Mouse (Mus musculus) liver (tissue): ENCODE measurements around the gene Zdhhc20.
"Not testable (repeated sequence)": the region's sequence is repeated elsewhere in the genome, so short reads cannot be mapped to it uniquely, and the experiment has no call there.

Source experiments
- DNase-seq: peaks from one replicate; pipeline ENCODE4 v3.0.0-alpha.2; 2020; ENCODE audit warnings: mixed read lengths

Zdhhc20 gene

GRCm38 (mm10) chr14:57889541-57890010 is 500 bp downstream of the Zdhhc20 start:
- peak; percentile 25 for DNase-seq

GRCm38 (mm10) chr14:57887171-57887570 is 2.9 kb downstream of the Zdhhc20 start:
- no peak for DNase-seq

GRCm38 (mm10) chr14:57886032-57886431 is 4.0 kb downstream of the Zdhhc20 start:
- no peak for DNase-seq

GRCm38 (mm10) chr14:57883341-57883740 is 6.7 kb downstream of the Zdhhc20 start:
- DNase-seq: no peak

GRCm38 (mm10) chr14:57882720-57883119 is 7.4 kb downstream of the Zdhhc20 start:
- no peak for DNase-seq

GRCm38 (mm10) chr14:57881793-57882192 is 8.3 kb downstream of the Zdhhc20 start:
- peak; percentile 14 for DNase-seq

GRCm38 (mm10) chr14:57881074-57881473 is 9.0 kb downstream of the Zdhhc20 start:
- DNase-seq: no peak

- DNase-seq: no peak
These were observed 12.2 kb downstream of the Zdhhc20 start for GRCm38 (mm10) chr14:57877921-57878320.

- DNase-seq: no peak
These were observed 23.3 kb downstream of the Zdhhc20 start for GRCm38 (mm10) chr14:57866676-57867276.

- no peak for DNase-seq
These were observed 24.8 kb downstream of the Zdhhc20 start for GRCm38 (mm10) chr14:57865256-57865655.

GRCm38 (mm10) chr14:57863129-57863528 is 26.9 kb downstream of the Zdhhc20 start:
- no peak for DNase-seq

- no peak for DNase-seq
These were observed 28.1 kb downstream of the Zdhhc20 start for GRCm38 (mm10) chr14:57861987-57862412.

- no peak for DNase-seq
These were observed 30.6 kb downstream of the Zdhhc20 start for GRCm38 (mm10) chr14:57859520-57859919.

- DNase-seq: no peak
These were observed 31.5 kb downstream of the Zdhhc20 start for GRCm38 (mm10) chr14:57858601-57859000.

GRCm38 (mm10) chr14:57856037-57856436 is 34.0 kb downstream of the Zdhhc20 start:
- DNase-seq: not testable (repeated sequence)

- DNase-seq: no peak
These were observed 37.1 kb downstream of the Zdhhc20 start for GRCm38 (mm10) chr14:57852961-57853360.

GRCm38 (mm10) chr14:57850330-57850729 is 39.7 kb downstream of the Zdhhc20 start:
- no peak for DNase-seq

- no peak for DNase-seq
These were observed 41.4 kb downstream of the Zdhhc20 start for GRCm38 (mm10) chr14:57848646-57849045.

- not testable (repeated sequence) for DNase-seq
These were observed 42.0 kb downstream of the Zdhhc20 start for GRCm38 (mm10) chr14:57848061-57848460.

- peak; percentile 39 for DNase-seq
These were observed 45.5 kb downstream of the Zdhhc20 start for GRCm38 (mm10) chr14:57844535-57844934.

GRCm38 (mm10) chr14:57835157-57835556 is 54.9 kb downstream of the Zdhhc20 start:
- DNase-seq: peak; percentile 30

- DNase-seq: no peak
These were observed 56.5 kb downstream of the Zdhhc20 start for GRCm38 (mm10) chr14:57833526-57833925.

- DNase-seq: no peak
These were observed 62.8 kb downstream of the Zdhhc20 start for GRCm38 (mm10) chr14:57827284-57827683.

- DNase-seq: peak; percentile 93
These were observed 64.0 kb downstream of the Zdhhc20 start, which contains the start of the genes Ska3 and Mrpl57 for GRCm38 (mm10) chr14:57825788-57826751. Gene Ska3 (minus strand): TSS chr14:57826185. Gene Mrpl57 (plus strand): TSS chr14:57826234.
